Mouse (Mus musculus) forebrain, embryonic 12.5 days (tissue): ENCODE results near the gene Upf1. TPM values are rescaled to one million over a fixed set of nuclear protein-coding genes. Genes with fewer than 3 reads are reported as not detected.

Experiments used
- ATAC-seq: fragments of 200-750 bp; cut with Nextera tagmentation; 2 replicates; pipeline ENCODE4 v1.8.0; 2017; ENCODE audit warnings: moderate TSS enrichment; ENCODE audit not compliant: low FRiP score
- H3K27ac ChIP-seq: fragments of 300-500 bp; sonication (generic); 2 replicates; pipeline ENCODE4 v1.5.1; 2016; ENCODE audit warnings: mild to moderate bottlenecking
- H3K27me3 ChIP-seq: fragments of 300-500 bp; sonication (generic); 2 replicates; pipeline ENCODE4 v1.6.1; 2016; ENCODE audit warnings: mild to moderate bottlenecking
- H3K36me3 ChIP-seq: fragments of 300-500 bp; sonication (generic); replicated peaks from 2 replicates; pipeline ENCODE4 v1.6.1; 2016; ENCODE audit warnings: mild to moderate bottlenecking
- H3K4me1 ChIP-seq: fragments of 300-500 bp; sonication (generic); 2 replicates; pipeline ENCODE4 v1.6.1; 2016
- H3K4me2 ChIP-seq: fragments of 300-500 bp; sonication (generic); 2 replicates; pipeline ENCODE4 v1.6.1; 2016; ENCODE audit warnings: mild to moderate bottlenecking, moderate library complexity
- H3K4me3 ChIP-seq: fragments of 300-500 bp; sonication (generic); replicated peaks from 2 replicates; pipeline ENCODE4 v1.5.1; 2016; ENCODE audit warnings: mild to moderate bottlenecking
- H3K9ac ChIP-seq: fragments of 300-500 bp; sonication (generic); 2 replicates; pipeline ENCODE4 v1.6.1; 2016; ENCODE audit warnings: mild to moderate bottlenecking
- H3K9me3 ChIP-seq: fragments of 300-500 bp; sonication (generic); 2 replicates; pipeline ENCODE4 v1.6.1; 2016
- WGBS: fragments of 180-500 bp; shearing (Covaris S2); methylation state at CpG from one replicate; pipeline ENCODE4 v1.1.7; 2016; 5-methylcytosine and 5-hydroxymethylcytosine counted together
- polyA plus RNA-seq: library from polyadenylated mRNA; unstranded; fragments of >200 nt; fragmentation: Nextera tagmentation; extraction: Ambion mirVana; gene quantifications from 2 replicates; pipeline ENCODE4 v1.2.1, GENCODE M21; 2016

Gene Upf1
- 26.9 and 29.5 TPM in 2 replicates for polyA plus RNA-seq

GRCm38 (mm10) chr8:70353194-70353817 is at the start of gene Upf1:
Upf1 (minus strand) TSS chr8:70353278.
- Histone ChIP-seq H3K4me3 (peak within 1 kb of the TSS; percentile 100), H3K27me3 (peaks cover 5% of the 10 kb centered on the region; the same call in 1 of the 2 replicates), H3K4me1 (peaks cover 46% of the 10 kb centered on the region), H3K4me2 (peak within 1 kb of the TSS; percentile 99), H3K27ac (peak within 1 kb of the TSS; percentile 86), H3K9ac (peak within 1 kb of the TSS; percentile 99), H3K9me3 (no peaks in the 10 kb centered on the region), H3K36me3 (peaks cover 15% of the 10 kb centered on the region)
- WGBS, result under 1% methylated on average over 68 of the region's 69 CpGs
- peak; percentile 91 for ATAC-seq

GRCm38 (mm10) chr8:70397611-70398563 is 44.8 kb upstream of the Upf1 start:
- no peak overlapping the region for H3K27ac ChIP-seq
- 85% methylated on average over 16 of the region's 16 CpGs for WGBS
- H3K4me3 ChIP-seq, result no peak overlapping the region
- no peak overlapping the region for H3K4me2 ChIP-seq
- no peaks in the 10 kb centered on the region for H3K9me3 ChIP-seq
- peaks cover 3% of the 10 kb centered on the region; the same call in 1 of the 2 replicates for H3K36me3 ChIP-seq
- H3K4me1 ChIP-seq, result no peaks in the 10 kb centered on the region
- no peaks in the 10 kb centered on the region for H3K27me3 ChIP-seq
- H3K9ac ChIP-seq, result no peak overlapping the region
- ATAC-seq, result no peak

- 86% methylated on average over 5 of the region's 5 CpGs for WGBS
- H3K4me1 ChIP-seq, result no peaks in the 10 kb centered on the region
- H3K4me3 ChIP-seq, result no peak overlapping the region
- ATAC-seq, result no peak
- peak overlapping the region; percentile 25; the same call in 1 of the 2 replicates for H3K9ac ChIP-seq
- H3K9me3 ChIP-seq, result no peaks in the 10 kb centered on the region
- H3K27me3 ChIP-seq, result no peaks in the 10 kb centered on the region
- H3K4me2 ChIP-seq, result no peak overlapping the region
- H3K27ac ChIP-seq, result no peak overlapping the region
- H3K36me3 ChIP-seq, result peaks cover 16% of the 10 kb centered on the region
Observed at GRCm38 (mm10) chr8:70396184-70396583, 43.1 kb upstream of the Upf1 start.

GRCm38 (mm10) chr8:70395649-70396048 is 42.6 kb upstream of the Upf1 start:
- H3K36me3 ChIP-seq, result peaks cover 20% of the 10 kb centered on the region
- H3K9ac ChIP-seq, result no peak overlapping the region
- H3K27ac ChIP-seq, result no peak overlapping the region
- H3K4me2 ChIP-seq, result no peak overlapping the region
- no peaks in the 10 kb centered on the region for H3K27me3 ChIP-seq
- H3K4me3 ChIP-seq, result no peak overlapping the region
- H3K4me1 ChIP-seq, result no peaks in the 10 kb centered on the region
- H3K9me3 ChIP-seq, result no peaks in the 10 kb centered on the region
- no peak for ATAC-seq
- 88% methylated on average over 5 of the region's 5 CpGs for WGBS

GRCm38 (mm10) chr8:70394269-70394998 is 41.4 kb upstream of the Upf1 start:
- no peaks in the 10 kb centered on the region for H3K27me3 ChIP-seq
- H3K4me1 ChIP-seq, result no peaks in the 10 kb centered on the region
- H3K27ac ChIP-seq, result no peak overlapping the region
- no peak for ATAC-seq
- H3K9me3 ChIP-seq, result no peaks in the 10 kb centered on the region
- WGBS, result 82% methylated on average over 8 of the region's 8 CpGs
- no peak overlapping the region for H3K4me3 ChIP-seq
- H3K4me2 ChIP-seq, result no peak overlapping the region
- peaks cover 20% of the 10 kb centered on the region; the same call in 1 of the 2 replicates for H3K36me3 ChIP-seq
- no peak overlapping the region for H3K9ac ChIP-seq

- no peak overlapping the region for H3K4me3 ChIP-seq
- no peaks in the 10 kb centered on the region for H3K27me3 ChIP-seq
- no peak for ATAC-seq
- H3K9ac ChIP-seq, result no peak overlapping the region
- no peaks in the 10 kb centered on the region for H3K9me3 ChIP-seq
- H3K4me1 ChIP-seq, result no peaks in the 10 kb centered on the region
- H3K27ac ChIP-seq, result no peak overlapping the region
- H3K4me2 ChIP-seq, result no peak overlapping the region
- peaks cover 20% of the 10 kb centered on the region for H3K36me3 ChIP-seq
- WGBS, result 80% methylated on average over 5 of the region's 5 CpGs
Observed at GRCm38 (mm10) chr8:70393087-70393486, 40.0 kb upstream of the Upf1 start.

GRCm38 (mm10) chr8:70389678-70390077 is 36.6 kb upstream of the Upf1 start:
- Histone ChIP-seq H3K4me3 (no peak overlapping the region), H3K4me1 (no peaks in the 10 kb centered on the region), H3K27ac (no peak overlapping the region), H3K9ac (no peak overlapping the region), H3K4me2 (no peak overlapping the region), H3K36me3 (peaks cover 45% of the 10 kb centered on the region), H3K9me3 (no peaks in the 10 kb centered on the region), H3K27me3 (no peaks in the 10 kb centered on the region)
- 94% methylated on average over 2 of the region's 2 CpGs for WGBS
- ATAC-seq, result no peak

GRCm38 (mm10) chr8:70383287-70383686 is 30.2 kb upstream of the Upf1 start:
- no peaks in the 10 kb centered on the region for H3K9me3 ChIP-seq
- no peak overlapping the region for H3K4me2 ChIP-seq
- H3K27ac ChIP-seq, result no peak overlapping the region
- H3K27me3 ChIP-seq, result peaks cover 32% of the 10 kb centered on the region
- WGBS, result 57% methylated on average over 3 of the region's 3 CpGs
- peaks cover 30% of the 10 kb centered on the region for H3K36me3 ChIP-seq
- ATAC-seq, result 0 out of 2 replicates have a peak, but pooled peaks have one; percentile 59
- H3K4me1 ChIP-seq, result no peaks in the 10 kb centered on the region
- no peak overlapping the region for H3K9ac ChIP-seq
- H3K4me3 ChIP-seq, result no peak overlapping the region

- Histone ChIP-seq H3K4me3 (no peak overlapping the region), H3K4me1 (peaks cover 7% of the 10 kb centered on the region; the same call in 1 of the 2 replicates), H3K4me2 (no peak overlapping the region), H3K9ac (no peak overlapping the region), H3K27me3 (peaks cover 64% of the 10 kb centered on the region), H3K36me3 (peaks cover 6% of the 10 kb centered on the region; the same call in 1 of the 2 replicates), H3K27ac (no peak overlapping the region), H3K9me3 (no peaks in the 10 kb centered on the region)
- ATAC-seq, result no peak
- WGBS, result 81% methylated on average over 12 of the region's 12 CpGs
Observed at GRCm38 (mm10) chr8:70380069-70380468, 27.0 kb upstream of the Upf1 start.

- no peak overlapping the region for H3K4me2 ChIP-seq
- H3K9ac ChIP-seq, result no peak overlapping the region
- no peaks in the 10 kb centered on the region for H3K36me3 ChIP-seq
- H3K27ac ChIP-seq, result no peak overlapping the region
- WGBS, result 11% methylated on average over 15 of the region's 15 CpGs
- no peak overlapping the region for H3K4me3 ChIP-seq
- H3K4me1 ChIP-seq, result peaks cover 25% of the 10 kb centered on the region
- peaks cover 91% of the 10 kb centered on the region for H3K27me3 ChIP-seq
- no peak for ATAC-seq
- H3K9me3 ChIP-seq, result no peaks in the 10 kb centered on the region
Observed at GRCm38 (mm10) chr8:70377049-70377448, 24.0 kb upstream of the Upf1 start.

GRCm38 (mm10) chr8:70376275-70376741 is 23.2 kb upstream of the Upf1 start:
- H3K4me2 ChIP-seq, result peak overlapping the region; percentile 15; the same call in 1 of the 2 replicates
- no peak overlapping the region; the same call in 1 of the 2 replicates for H3K4me3 ChIP-seq
- 8% methylated on average over 37 of the region's 37 CpGs for WGBS
- H3K9me3 ChIP-seq, result no peaks in the 10 kb centered on the region
- no peak overlapping the region for H3K9ac ChIP-seq
- peaks cover 25% of the 10 kb centered on the region for H3K4me1 ChIP-seq
- H3K27ac ChIP-seq, result no peak overlapping the region
- ATAC-seq, result no peak
- peaks cover 94% of the 10 kb centered on the region for H3K27me3 ChIP-seq
- no peaks in the 10 kb centered on the region for H3K36me3 ChIP-seq
